Mouse (Mus musculus) neural tube, embryonic 11.5 days (tissue): Measurements from ENCODE around the gene Fzd9. TPM values are rescaled to one million over a fixed set of nuclear protein-coding genes. Genes with fewer than 3 reads are reported as not detected.

Experiments
- ATAC-seq: fragments of 200-750 bp; cut with Nextera tagmentation; 2 replicates; pipeline ENCODE4 v1.8.0; 2017; ENCODE audit warnings: moderate number of reproducible peaks, mild to moderate bottlenecking, moderate TSS enrichment, moderate library complexity; ENCODE audit not compliant: insufficient read depth, low FRiP score, low TSS enrichment
- DNase-seq: peaks from one replicate; pipeline ENCODE4 v3.0.0-alpha.2; 2015; ENCODE audit warnings: low spot score
- H3K27ac ChIP-seq: fragments of 300-500 bp; sonication (generic); 2 replicates; pipeline ENCODE4 v1.5.1; 2014; ENCODE audit warnings: low read depth, mild to moderate bottlenecking, low read length
- H3K27me3 ChIP-seq: fragments of 300-500 bp; sonication (generic); 2 replicates; pipeline ENCODE4 v1.6.1; 2014; ENCODE audit warnings: mild to moderate bottlenecking, low read length, mixed read lengths; ENCODE audit not compliant: control insufficient read depth, insufficient read depth
- H3K36me3 ChIP-seq: fragments of 300-500 bp; sonication (generic); 2 replicates; pipeline ENCODE4 v1.6.1; 2014; ENCODE audit warnings: mild to moderate bottlenecking, low read length, moderate library complexity, mixed read lengths; ENCODE audit not compliant: control insufficient read depth, insufficient read depth
- H3K4me1 ChIP-seq: fragments of 300-500 bp; sonication (generic); 2 replicates; pipeline ENCODE4 v1.6.1; 2014; ENCODE audit warnings: low read length, mixed read lengths; ENCODE audit not compliant: control insufficient read depth, insufficient read depth
- H3K4me2 ChIP-seq: fragments of 300-500 bp; sonication (generic); 2 replicates; pipeline ENCODE4 v1.6.1; 2014; ENCODE audit warnings: low read depth, mild to moderate bottlenecking, moderate library complexity
- H3K4me3 ChIP-seq: fragments of 300-500 bp; sonication (generic); 2 replicates; pipeline ENCODE4 v1.5.1; 2014; ENCODE audit warnings: low read depth, low read length
- H3K9ac ChIP-seq: fragments of 300-500 bp; sonication (generic); 2 replicates; pipeline ENCODE4 v1.6.1; 2014; ENCODE audit warnings: mild to moderate bottlenecking, low read length
- H3K9me3 ChIP-seq: fragments of 300-500 bp; sonication (generic); 2 replicates; pipeline ENCODE4 v1.6.1; 2016; ENCODE audit warnings: low read length; ENCODE audit not compliant: control insufficient read depth
- WGBS: fragments of 180-500 bp; shearing (Covaris S2); extraction: QIAGEN DNeasy Blood & Tissue Kit; methylation state at CpG from one replicate; pipeline ENCODE4 v1.1.7; 2014; 5-methylcytosine and 5-hydroxymethylcytosine counted together
- polyA plus RNA-seq: library from polyadenylated mRNA; unstranded; fragments of >200 nt; fragmentation: Nextera tagmentation; extraction: Ambion mirVana; gene quantifications from 2 replicates; pipeline ENCODE4 v1.2.1, GENCODE M21; 2014

Fzd9 gene
- polyA plus RNA-seq, result 9.0 and 9.5 TPM in 2 replicates

DNA sequence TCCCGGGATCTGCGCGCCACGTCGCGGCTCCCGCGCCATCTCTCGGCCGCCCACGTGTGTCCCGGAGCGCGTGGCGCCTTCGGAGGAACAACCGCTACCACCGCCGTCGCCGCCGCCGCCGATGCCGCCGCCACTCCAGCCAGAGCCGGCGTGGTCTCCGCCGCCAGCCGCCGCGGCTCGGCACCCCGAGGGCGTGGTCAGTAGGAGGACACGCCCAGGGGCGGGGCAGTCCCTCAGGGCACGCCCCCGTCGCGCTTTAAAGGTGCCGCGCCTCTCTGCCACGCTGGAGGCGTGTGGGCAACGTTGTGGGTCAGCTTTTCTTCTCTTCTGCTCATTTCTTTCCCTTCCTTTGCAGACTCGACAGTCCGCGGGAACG, at the start of gene Fzd9:
Gene Fzd9, minus strand, starts transcription at position 152 of the 376 bp plus-strand sequence.
- Histone ChIP-seq H3K4me3 (peak within 1 kb of the TSS; percentile 60), H3K9ac (peak within 1 kb of the TSS; percentile 67), H3K27me3 (peaks cover 4% of the 10 kb centered on the region; the same call in 1 of the 2 replicates), H3K4me2 (peak within 1 kb of the TSS; percentile 99), H3K27ac (no peak within 1 kb of the TSS), H3K4me1 (peaks cover 22% of the 10 kb centered on the region), H3K36me3 (no peaks in the 10 kb centered on the region), H3K9me3 (no peaks in the 10 kb centered on the region; the same call in 1 of the 2 replicates)
- ATAC-seq, result peak; percentile 56
- WGBS, result under 1% methylated on average over 38 of the region's 51 CpGs
- DNase-seq, result peak; percentile 92

- DNase-seq (no peak), ATAC-seq (no peak)
- Histone ChIP-seq H3K36me3 (no peaks in the 10 kb centered on the region), H3K4me2 (no peak overlapping the region), H3K4me1 (no peaks in the 10 kb centered on the region), H3K27me3 (no peaks in the 10 kb centered on the region), H3K9me3 (no peaks in the 10 kb centered on the region), H3K9ac (no peak overlapping the region), H3K27ac (no peak overlapping the region), H3K4me3 (no peak overlapping the region)
- 91% methylated on average over 2 of the region's 2 CpGs for WGBS
These were observed 41.0 kb upstream of the Fzd9 start for GRCm38 (mm10) chr5:135292001-135292400.

DNA sequence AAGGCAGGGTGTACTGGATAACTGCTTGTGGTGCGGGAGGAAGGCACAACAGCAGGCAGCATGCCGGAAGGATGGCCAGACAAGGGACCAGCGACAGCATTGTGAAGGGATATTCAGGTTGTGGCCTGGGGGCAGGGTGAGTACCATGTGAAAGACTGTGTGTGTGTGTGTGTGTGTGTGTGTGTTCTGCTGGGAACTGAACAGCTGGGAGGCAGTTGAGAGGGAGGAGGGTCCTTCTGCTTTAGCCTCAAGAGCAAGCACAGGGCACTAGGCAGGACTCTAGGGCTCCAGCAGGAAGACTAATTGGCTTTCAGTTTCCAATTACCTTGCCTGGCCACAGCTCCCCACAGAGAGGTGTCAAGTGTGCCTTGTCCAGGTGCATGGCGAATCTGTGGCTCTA, 40.2 kb upstream of the Fzd9 start:
- no peak for ATAC-seq
- Histone ChIP-seq H3K4me2 (no peak overlapping the region), H3K4me3 (no peak overlapping the region), H3K4me1 (no peaks in the 10 kb centered on the region), H3K9ac (no peak overlapping the region), H3K9me3 (no peaks in the 10 kb centered on the region), H3K36me3 (no peaks in the 10 kb centered on the region), H3K27ac (no peak overlapping the region), H3K27me3 (no peaks in the 10 kb centered on the region)
- WGBS, result 47% methylated on average over 4 of the region's 4 CpGs
- DNase-seq, result no peak

GRCm38 (mm10) chr5:135290703-135291102, 39.7 kb upstream of the Fzd9 start:
- Histone ChIP-seq H3K36me3 (no peaks in the 10 kb centered on the region), H3K27ac (no peak overlapping the region), H3K4me2 (no peak overlapping the region), H3K9me3 (no peaks in the 10 kb centered on the region), H3K27me3 (no peaks in the 10 kb centered on the region), H3K4me1 (no peaks in the 10 kb centered on the region), H3K9ac (no peak overlapping the region), H3K4me3 (no peak overlapping the region)
- WGBS, result 77% methylated on average over 6 of the region's 6 CpGs
- ATAC-seq (no peak), DNase-seq (no peak)

GRCm38 (mm10) chr5:135286926-135287325, 35.9 kb upstream of the Fzd9 start:
- H3K27me3 ChIP-seq, result no peaks in the 10 kb centered on the region

DNA sequence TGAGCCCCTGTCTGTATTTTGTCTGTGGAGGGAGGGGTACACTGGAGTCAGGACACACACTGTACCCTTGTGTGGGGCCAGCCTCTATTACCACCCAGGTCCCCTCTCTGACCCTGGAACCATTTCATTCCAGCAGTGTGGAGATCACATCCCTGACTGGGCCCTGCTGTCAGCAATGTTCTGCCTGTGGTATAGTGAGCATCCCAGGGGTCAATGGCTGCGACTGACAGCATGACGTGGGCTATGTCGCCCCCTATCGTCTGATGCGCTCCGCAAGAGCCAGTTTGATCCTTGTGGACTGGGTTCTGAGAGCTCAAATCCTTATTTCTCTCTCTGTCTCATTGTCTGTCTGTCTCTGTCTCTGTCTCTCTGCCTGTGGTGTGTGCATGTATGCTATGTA, 35.2 kb upstream of the Fzd9 start:
- 3% methylated on average over 6 of the region's 6 CpGs for WGBS
- Histone ChIP-seq H3K27ac (no peak overlapping the region), H3K4me1 (no peaks in the 10 kb centered on the region), H3K4me3 (no peak overlapping the region), H3K36me3 (no peaks in the 10 kb centered on the region), H3K27me3 (no peaks in the 10 kb centered on the region), H3K9ac (no peak overlapping the region), H3K4me2 (no peak overlapping the region), H3K9me3 (no peaks in the 10 kb centered on the region)
- peak; percentile 41; the same call in 1 of the 2 replicates for ATAC-seq
- DNase-seq, result peak; percentile 86

More at GRCm38 (mm10) chr5:135286926-135287325, 35.9 kb upstream of the Fzd9 start:
- Histone ChIP-seq H3K4me1 (no peaks in the 10 kb centered on the region), H3K9ac (no peak overlapping the region), H3K27ac (no peak overlapping the region), H3K36me3 (no peaks in the 10 kb centered on the region), H3K9me3 (no peaks in the 10 kb centered on the region), H3K4me3 (no peak overlapping the region), H3K4me2 (no peak overlapping the region)
- DNase-seq (no peak), ATAC-seq (no peak)
- 85% methylated on average over 5 of the region's 5 CpGs for WGBS

DNA sequence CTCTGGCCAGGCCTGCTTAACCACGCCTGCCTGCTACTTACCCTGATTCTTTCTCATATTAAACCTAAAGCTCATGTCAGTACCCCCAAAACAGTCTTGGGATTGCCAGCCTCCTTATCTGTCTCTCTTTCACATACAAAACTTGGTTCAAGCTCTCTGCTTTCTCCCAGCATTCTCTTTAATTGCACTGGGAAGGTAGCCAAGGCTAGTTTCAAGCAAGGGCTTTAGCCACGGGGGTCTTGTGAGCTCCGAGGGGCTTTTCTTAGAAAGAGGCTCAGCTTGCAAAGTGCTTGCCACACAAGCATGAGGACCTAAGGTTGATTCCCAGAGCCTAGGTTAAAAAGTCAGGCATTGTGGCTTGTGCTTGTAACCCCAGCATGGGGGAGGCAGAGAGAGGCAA, 34.2 kb upstream of the Fzd9 start:
- H3K4me3 ChIP-seq, result no peak overlapping the region
- no peak for DNase-seq
- H3K27ac ChIP-seq, result no peak overlapping the region

DNA sequence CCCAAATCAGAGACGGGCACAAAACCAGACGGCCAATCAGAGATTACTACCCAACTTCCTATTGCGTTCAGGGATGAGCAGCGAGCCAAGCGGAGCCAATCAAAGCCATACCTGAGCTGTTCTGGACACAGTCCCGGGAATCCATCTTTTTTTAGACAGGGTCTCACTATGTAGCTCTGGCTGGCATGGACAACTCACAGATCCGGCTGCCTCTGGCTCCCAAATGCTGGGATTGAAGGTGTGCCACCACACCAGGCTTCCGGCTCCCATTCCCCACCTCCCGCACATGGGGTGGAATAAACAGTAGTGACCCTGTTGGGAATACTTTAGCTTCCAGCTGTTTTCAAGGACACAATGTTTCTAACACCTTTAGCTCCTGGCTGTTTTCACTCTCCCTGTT, 29.2 kb upstream of the Fzd9 start:
- Histone ChIP-seq H3K4me3 (no peak overlapping the region), H3K27me3 (no peaks in the 10 kb centered on the region), H3K36me3 (no peaks in the 10 kb centered on the region), H3K4me2 (no peak overlapping the region), H3K9ac (no peak overlapping the region), H3K9me3 (no peaks in the 10 kb centered on the region), H3K4me1 (0 out of 2 replicates have a peak, but pooled peaks cover 2% of the 10 kb centered on the region), H3K27ac (no peak overlapping the region)
- ATAC-seq (no peak), DNase-seq (no peak)
- 78% methylated on average over 9 of the region's 9 CpGs for WGBS

More for the DNA sequence above, 34.2 kb upstream of the Fzd9 start:
- ATAC-seq, result no peak
- no peaks in the 10 kb centered on the region for H3K4me1 ChIP-seq
- no peaks in the 10 kb centered on the region for H3K36me3 ChIP-seq
- whole genome bisulfite sequencing, result 85% methylated on average over 3 of the region's 3 CpGs
- H3K9me3 ChIP-seq, result no peaks in the 10 kb centered on the region
- no peak overlapping the region; the same call in 1 of the 2 replicates for H3K9ac ChIP-seq
- H3K27me3 ChIP-seq, result no peaks in the 10 kb centered on the region
- H3K4me2 ChIP-seq, result no peak overlapping the region

GRCm38 (mm10) chr5:135276597-135276996, 25.6 kb upstream of the Fzd9 start:
- no peaks in the 10 kb centered on the region for H3K9me3 ChIP-seq
- ATAC-seq, result no peak
- H3K4me1 ChIP-seq, result 0 out of 2 replicates have a peak, but pooled peaks cover 2% of the 10 kb centered on the region
- no peaks in the 10 kb centered on the region for H3K36me3 ChIP-seq
- H3K27me3 ChIP-seq, result no peaks in the 10 kb centered on the region
- peak; percentile 35 for DNase-seq
- WGBS, result 6% methylated on average over 36 of the region's 36 CpGs
- peak overlapping the region; percentile 21 for H3K4me3 ChIP-seq
- H3K27ac ChIP-seq, result no peak overlapping the region
- peak overlapping the region; percentile 55 for H3K9ac ChIP-seq
- H3K4me2 ChIP-seq, result peak overlapping the region; percentile 34
